Mouse (Mus musculus): ENCODE results near the gene Scaf1.
"Not testable (repeated sequence)": the region's sequence is repeated elsewhere in the genome, so short reads cannot be mapped to it uniquely, and the experiment has no call there.

The Scaf1 gene

DNA sequence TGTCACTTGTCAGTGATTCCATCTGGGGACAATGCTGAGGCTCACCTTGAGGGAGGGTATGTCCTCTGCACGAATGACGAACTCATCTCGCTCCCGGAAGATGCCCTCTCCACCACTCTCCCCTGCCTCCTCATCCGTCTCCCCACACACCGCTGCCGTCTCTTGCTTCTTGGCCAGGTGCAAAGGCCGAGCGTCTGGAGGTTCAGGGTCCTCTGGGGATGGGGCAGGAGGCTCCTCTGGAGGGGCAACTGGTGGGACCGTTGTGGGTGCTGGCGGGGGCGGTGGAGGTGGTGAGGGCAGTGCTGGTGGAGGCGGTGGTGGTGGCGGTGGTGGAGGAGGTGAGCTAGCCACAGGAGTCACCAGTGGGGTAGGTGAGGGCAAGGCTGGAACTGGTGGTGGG lies 27.1 kb upstream of the Scaf1 start:
- DNase-seq = no peak

- DNase-seq = no peak
Measured at GRCm38 (mm10) chr7:45040851-45041250, 24.7 kb upstream of the Scaf1 start.

- no peak for DNase-seq
Measured at GRCm38 (mm10) chr7:45038411-45038810, 22.2 kb upstream of the Scaf1 start.

DNA sequence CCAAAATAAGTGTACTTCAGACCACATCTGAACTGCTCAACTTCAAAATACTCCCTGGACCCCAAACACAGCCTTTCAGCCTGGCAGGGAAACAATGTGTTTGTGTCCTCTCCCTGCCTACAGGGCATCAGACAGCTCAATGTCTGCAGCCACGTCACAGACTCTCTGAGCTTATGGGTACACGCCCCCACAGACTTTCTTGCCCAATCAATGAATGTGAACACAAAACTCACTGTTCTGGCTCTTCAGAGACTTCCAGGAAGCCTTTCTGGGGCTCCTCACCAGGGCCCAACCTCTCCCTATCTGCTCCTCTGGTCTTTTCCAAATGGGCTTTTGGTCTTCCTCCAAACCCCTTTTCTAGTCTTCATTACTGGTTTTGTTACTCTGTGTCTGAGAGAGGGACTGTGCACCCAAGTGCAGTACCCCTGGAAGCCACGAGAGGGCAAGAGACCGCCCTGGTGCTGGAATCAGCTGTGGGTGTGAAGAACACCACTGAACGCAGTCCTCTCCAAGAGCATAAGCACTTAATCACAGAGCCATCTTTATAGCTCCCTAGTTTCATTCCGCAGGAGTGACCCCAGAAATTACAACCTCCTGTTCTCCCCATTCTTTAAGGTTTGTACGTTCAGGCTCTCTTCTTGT lies 21.7 kb upstream of the Scaf1 start:
- peak; percentile 36 for DNase-seq

- no peak for DNase-seq
Measured at GRCm38 (mm10) chr7:45036702-45037101, 20.5 kb upstream of the Scaf1 start.

- DNase-seq = no peak
Measured at GRCm38 (mm10) chr7:45035631-45036030, 19.5 kb upstream of the Scaf1 start.

- no peak for DNase-seq
Measured at GRCm38 (mm10) chr7:45033722-45034359, 17.7 kb upstream of the Scaf1 start.

- DNase-seq = no peak
Measured at GRCm38 (mm10) chr7:45030857-45031256, 14.7 kb upstream of the Scaf1 start.

GRCm38 (mm10) chr7:45029995-45030394 lies 13.8 kb upstream of the Scaf1 start:
- no peak for DNase-seq

GRCm38 (mm10) chr7:45028351-45028750 lies 12.2 kb upstream of the Scaf1 start:
- no peak for DNase-seq

- no peak for DNase-seq
Measured at GRCm38 (mm10) chr7:45027761-45028160, 11.6 kb upstream of the Scaf1 start.

DNA sequence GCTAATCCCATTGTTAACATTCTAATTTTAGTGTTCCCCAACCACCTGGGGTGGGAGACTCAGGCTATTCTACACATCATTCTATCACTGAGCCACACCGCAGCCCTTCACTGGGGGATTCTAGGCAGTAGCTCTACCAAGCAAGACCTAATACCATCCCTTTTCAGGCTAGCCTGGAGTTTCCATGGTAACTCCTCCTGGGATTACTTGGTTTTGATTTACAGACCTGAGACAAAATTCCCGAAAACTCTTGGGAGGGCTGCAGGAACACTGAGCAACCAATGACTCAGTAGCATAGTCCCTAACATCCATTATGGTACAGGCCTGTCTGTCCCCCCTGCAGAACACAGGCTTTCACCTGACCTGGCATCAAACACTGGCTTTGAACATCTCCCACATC lies 10.1 kb upstream of the Scaf1 start:
- no peak for DNase-seq

DNA sequence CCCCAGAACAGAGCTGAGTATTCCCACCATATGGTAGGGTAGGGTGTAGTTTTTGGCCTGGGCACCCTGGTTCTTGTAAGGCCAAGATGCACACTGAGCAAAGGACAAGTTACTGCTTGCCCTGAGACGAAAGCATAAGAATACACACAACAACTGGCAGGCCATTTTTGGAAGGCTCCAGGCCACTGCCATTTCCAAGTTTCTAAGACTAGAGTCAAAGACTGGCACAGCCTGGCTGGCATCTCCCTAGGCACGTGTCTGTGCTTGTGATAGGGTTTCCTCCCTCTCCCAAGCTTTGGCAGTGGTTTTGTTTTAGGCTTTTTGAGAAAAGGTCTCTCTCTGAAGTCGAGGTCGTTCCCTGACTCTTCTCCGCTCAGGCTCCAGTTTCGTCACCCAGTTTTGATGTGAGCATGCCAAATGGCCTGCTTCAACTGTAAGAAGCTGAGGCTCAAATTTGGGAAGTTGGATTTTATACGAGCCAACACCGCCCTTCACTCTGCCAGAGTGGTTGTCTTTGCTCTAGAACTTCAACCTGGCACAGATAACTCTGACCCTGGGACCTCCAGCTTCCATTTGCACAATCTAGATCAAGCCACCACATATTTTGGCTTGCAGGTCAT lies 9.5 kb upstream of the Scaf1 start:
- no peak for DNase-seq

- no peak for DNase-seq
Measured at GRCm38 (mm10) chr7:45024281-45025248, 8.4 kb upstream of the Scaf1 start.

DNA sequence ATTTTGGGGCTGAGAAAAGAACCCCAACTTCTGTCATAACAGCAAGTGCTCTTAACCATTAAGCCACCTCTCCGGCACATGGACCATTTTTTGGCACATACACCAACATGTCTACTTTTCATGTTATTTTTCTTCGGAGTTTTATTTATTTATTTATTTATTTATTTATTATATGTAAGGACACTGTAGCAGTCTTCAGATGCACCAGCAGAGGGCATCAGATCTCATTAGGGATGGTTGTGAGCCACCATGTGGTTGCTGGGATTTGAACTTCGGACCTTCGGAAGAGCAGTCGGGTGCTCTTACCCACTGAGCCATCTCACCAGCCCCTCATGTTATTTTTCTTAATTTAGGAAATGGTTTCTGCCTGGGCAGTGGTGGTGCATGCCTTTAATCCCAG lies 7.5 kb upstream of the Scaf1 start:
- not testable (repeated sequence) for DNase-seq

DNA sequence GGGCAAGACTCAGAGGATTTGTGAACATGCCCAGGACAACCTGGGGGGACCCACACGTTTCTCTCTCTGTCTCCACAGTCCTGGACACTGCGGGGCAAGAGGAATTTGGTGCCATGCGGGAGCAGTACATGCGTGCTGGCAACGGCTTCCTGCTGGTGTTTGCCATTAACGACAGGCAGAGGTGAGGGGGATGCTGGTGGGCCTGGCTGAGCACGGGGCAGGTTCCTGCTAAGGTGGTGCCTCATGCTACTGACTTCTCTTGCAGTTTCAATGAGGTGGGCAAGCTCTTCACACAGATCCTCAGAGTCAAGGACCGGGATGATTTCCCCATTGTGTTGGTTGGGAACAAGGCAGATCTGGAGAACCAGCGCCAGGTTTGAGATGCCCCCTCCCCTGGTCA lies 4.1 kb upstream of the Scaf1 start:
- no peak for DNase-seq

DNA sequence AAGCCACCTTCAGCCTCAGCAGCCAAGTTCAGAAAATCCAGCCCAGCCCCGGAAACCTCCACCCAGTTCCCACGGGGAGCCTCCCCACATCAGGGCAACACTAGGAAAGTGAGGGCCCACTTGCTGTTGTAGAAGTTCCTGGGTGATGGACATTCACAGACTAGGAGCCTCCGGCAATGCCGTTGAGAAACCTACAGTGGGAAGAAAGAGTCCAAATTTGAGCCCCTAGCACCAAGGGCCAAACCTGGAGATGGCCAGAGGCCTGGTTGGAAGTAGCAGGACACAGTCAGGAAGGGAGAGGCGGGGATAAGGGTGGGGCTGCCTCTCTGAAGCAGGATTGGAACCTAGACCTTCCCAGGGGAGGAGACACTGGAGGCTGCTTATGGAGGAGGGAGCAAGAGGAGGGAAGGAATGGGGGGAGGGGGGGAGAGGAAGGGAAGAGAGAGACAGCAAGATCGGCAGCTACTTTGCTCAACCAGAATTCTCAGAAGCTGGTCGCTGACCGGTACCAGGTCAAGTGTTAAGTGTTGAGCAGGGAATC lies 2.9 kb upstream of the Scaf1 start:
- no peak for DNase-seq

DNA sequence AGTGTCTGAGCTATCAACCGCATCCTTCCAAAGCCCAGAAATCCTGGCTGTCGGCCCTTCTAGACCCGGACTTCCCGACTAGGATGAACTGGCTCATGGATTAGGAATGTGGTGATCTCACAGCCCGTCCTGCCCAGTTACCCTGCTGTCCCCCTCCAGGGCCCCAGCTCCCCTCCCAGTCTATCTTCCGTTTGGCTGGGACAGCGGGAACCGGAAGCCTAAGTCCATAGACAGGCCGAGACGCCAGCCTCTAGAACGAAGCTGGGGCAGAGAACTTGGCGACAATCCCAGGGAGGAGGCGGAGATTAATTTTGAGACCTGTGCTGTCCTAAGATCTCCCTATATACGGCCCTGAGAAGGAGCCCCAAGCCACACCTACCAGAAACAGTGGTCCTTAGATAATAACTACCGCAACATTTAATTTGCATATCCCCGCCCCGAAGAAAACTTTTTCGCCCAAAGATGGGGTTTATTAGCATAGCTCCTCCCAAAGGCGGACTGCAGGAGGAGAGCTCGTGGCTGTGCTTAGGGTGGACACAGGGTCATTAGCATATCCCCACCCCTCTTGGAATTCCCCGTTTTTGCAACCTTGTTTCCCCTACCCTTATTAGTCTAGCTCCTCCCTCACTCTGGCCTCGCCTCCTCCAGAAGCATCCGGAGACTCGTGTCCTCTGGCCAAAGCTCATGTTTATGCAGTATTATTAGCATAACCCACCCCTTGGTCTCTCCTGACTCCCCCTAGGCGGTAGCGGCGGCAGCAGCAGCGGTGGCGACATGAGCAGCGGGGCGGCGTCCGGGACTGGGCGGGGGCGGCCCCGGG lies 1.3 kb upstream of the Scaf1 start, which contains the start of gene Rras:
TSS of gene Rras (plus strand) at position 720 of the 820 bp plus-strand sequence.
- peak; percentile 97 for DNase-seq

DNA sequence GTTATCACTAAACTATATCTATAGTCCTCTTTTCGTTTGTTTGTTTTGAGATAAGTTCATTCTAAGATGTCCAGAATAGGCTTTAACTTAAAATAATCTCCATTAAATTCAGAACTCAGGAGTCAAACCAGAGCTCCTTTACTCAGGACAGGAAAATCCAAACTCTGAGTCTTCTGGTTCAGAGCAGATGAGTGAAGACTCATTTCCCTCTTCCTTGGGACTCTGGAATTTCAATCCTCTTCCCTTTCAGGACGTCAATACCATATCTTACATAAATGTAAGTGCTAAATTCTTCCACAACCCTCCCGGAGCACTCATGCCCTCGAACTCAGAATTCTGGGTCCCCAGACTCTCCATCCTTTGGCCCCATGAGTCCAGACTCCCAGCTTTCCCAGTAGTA lies 598 bp upstream of the Scaf1 start:
- no peak for DNase-seq

DNA sequence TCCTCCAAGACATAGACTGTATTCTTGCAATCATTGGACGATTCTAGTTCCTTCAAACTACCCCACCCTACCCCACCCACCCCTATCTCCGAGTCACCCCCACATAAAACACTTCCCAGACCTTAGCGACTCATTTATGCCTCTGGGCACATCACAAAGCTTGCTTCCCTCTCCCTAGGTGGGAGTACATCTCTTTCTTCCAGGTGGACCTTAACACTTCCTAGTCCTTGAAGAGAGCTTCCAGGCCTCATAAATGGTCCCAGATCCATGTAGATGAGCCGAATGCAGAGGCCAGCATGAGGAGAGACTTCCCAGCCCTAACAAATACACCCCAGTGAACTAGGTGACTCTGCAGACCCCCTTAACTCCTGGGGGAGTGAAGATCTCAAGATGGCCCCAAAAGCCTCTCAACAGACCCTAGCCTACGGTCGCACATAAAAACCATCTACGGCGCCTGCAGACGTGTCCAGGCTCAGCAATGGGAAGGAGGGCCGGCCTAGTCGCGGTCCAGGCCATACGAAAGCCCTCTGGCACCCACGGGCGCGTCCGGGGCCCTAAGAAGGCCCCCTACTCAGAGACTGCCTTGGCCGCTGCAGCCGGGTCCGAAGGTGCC lies 713 bp downstream of the Scaf1 start:
- no peak for DNase-seq

DNA sequence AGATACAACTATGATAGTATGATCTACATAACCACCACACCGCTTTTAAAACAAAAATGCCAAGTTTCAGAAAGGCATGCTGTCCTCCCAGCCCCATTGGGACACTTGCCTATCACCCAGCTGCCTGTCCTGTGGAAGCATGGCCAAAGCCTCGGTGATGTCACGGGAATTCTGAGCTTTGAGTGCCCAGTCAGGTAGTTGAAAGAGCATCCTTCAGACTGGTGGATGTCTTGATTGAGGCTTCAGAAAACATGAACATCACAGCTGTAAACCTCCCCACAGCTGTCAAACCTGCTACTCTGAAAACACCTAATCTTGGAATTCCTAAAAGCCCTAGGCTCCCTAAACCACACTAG lies 2.1 kb downstream of the Scaf1 start:
- no peak for DNase-seq

All from embryo, embryonic 11 days (tissue).